Mouse (Mus musculus) right cerebral cortex, adult 2 months (tissue): ENCODE results near the gene Sgms1.

Source experiments
- DNase-seq, 2 experiments: peaks; one replicate each; pipeline ENCODE4 v3.0.0; 2021 to 2022; ENCODE audit warnings: low spot score in 2 of 2

Sgms1 gene

GRCm38 (mm10) chr19:32292782-32293776 is 96.4 kb downstream of the Sgms1 start:
- no peak for DNase-seq

DNA sequence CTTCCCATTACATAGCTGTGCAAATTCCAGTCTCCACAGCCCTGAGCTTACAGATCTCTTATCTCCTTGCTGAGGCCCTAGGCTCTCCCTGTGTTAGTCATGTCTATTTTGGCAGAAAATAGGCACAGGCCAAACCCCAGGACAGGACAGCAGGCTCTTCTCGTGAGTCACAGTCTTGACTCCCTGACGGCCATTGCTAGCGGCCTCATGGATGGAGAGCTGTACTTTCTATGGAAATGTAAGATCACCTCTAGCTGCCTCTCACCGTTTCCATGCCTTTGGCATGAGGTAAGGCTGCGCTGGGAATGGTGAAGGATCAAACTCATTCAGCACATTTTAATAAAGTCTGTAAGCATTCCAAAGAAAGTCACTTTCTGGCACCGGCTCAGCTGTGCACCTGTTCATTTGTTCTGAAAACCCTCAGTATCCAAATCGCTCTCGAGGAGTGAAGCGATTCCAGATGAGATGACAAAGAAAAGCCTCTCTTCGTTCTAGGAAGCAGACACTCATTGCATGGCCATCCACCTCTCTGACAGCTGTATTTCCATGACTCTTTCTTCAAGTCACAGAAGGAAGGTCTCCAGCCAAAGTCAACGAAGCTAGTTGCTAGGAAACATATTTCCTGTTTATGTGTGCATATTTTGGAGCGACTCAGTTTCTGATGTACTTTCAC is 97.3 kb downstream of the Sgms1 start:
- no peak for DNase-seq

GRCm38 (mm10) chr19:32291130-32291529 is 98.4 kb downstream of the Sgms1 start:
- no peak for DNase-seq

DNA sequence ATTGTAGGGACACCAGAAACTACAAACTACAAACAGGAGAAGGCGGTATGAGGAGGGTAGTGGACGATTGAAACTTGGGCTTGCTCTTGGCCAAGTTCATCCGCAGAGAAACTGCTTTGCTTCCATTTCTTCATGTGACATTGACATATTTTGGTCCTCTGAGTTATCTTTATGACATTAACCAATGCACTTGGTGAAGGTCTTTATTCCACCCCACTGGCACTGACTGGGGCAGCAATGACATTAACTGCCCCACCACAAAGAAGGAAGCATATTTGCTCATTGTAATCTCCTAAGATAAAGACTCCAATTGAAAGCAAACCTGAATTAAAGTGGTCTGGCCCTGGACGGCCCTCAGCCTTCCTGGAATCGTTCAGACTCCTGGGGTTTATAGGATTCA is 100.6 kb downstream of the Sgms1 start:
- DNase-seq = no peak

DNA sequence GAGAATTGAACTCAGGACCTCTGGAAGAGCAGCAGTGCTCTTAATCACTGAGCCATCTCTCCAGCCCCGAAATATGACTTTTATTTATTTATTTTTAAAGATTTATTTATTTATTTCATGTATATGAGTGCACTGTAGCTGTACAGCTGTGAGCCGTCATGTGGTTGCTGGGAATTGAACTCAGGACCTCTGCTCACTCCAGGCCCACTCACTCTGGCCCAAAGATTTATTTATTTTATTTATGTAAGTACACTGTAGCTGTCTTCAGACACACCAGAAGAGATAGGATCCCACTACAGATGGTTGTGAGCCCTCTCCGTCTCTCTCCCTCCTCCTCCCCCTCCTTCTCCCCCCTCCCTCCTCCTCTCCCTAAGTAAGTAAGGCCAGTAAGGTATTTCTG is 101.7 kb downstream of the Sgms1 start:
- DNase-seq = no peak

DNA sequence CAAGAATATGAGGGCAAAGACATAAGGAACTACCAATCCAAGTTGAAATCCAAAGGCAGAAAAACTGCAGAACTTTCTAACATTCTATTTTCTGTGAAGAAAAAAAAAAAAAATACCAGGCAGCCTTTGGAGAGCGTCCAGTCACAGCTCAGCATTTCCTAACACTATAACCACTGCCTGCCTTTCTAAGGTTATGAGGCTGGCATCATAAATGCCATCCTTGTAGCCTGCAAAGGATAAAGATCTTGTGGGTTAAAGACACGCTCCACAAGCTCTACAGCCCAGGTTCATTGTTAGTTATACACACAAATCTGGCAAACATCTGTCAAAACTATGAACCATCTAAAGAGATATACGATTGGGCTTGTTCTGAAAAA is 104.1 kb downstream of the Sgms1 start:
- no peak for DNase-seq

- no peak for DNase-seq
Observed at GRCm38 (mm10) chr19:32284681-32285454, 104.6 kb downstream of the Sgms1 start.

DNA sequence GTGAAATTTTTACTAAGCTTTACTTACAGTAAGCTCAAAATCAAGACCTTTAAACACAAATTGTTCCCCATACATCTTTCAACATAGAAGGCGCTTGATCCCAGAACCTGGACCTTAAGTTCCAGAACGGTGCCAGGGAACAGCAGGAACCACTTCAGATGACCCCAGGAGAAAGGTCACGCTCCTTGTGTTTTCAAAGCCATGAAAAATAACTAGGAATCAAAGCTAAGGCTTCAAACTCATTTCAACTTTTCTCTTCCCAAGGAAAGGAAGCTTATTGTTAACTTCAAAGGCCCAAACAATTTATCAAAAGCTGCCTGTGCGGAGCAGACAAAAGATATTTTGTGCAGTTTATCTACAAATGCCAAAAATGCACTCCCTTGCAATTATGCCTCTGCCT is 107.6 kb downstream of the Sgms1 start:
- no peak for DNase-seq

DNA sequence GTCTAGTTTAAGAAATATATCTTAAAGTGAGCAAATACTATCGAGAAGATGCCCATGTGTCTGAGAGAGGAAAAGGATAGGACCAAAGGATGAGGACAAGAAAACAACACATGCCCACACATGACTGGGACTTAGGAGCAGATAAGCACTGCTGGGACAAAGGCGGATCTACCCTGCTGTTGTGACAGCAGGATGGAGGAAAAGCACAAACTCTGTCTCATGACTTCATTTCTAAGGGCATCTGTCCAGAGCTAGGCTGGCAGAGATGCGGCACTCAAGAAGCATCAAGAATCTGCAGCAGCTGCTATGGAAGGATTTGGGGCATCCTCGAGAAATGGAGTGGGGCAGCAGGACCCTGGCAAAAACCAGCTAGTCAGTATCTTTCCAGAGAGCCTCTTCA is 109.1 kb downstream of the Sgms1 start:
- no peak for DNase-seq

DNA sequence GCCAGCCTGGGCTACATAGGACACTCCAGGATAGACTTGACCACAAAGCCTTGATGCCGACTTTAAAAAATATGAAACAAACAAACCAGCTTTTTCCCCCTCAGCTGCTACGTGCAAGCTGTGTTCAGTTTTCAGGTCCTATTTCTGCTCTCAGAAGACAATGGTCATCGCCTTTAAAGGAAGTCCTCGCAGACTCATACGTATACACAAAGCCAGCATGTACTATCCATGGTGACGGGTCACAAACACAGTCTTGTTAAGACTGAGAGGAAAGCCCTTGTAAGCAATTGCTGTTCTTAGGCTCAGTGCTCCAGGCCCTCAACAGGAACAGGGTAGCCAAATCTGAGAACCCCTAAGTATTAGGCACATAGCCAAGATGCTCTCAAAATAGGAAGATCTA is 110.1 kb downstream of the Sgms1 start:
- no peak for DNase-seq

DNA sequence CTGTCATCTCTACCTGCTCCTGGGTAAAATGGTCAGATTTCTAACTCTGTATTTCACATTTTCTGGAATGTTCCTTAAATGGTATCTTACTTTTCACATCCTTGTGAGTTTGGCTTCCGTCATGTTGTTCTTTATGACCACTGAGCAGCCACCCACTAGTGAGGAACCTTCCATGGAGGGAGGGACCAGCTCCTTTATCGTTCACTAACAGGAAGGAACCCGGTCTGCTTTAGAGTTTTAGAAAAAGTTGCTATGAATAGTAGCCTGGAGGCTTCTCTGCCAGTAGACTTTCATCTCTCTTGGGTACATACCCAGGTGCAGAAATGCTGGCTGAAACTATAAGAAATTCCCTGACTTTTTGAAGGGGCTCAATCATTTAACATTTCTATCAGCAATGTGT is 111.6 kb downstream of the Sgms1 start:
- no peak for DNase-seq

DNA sequence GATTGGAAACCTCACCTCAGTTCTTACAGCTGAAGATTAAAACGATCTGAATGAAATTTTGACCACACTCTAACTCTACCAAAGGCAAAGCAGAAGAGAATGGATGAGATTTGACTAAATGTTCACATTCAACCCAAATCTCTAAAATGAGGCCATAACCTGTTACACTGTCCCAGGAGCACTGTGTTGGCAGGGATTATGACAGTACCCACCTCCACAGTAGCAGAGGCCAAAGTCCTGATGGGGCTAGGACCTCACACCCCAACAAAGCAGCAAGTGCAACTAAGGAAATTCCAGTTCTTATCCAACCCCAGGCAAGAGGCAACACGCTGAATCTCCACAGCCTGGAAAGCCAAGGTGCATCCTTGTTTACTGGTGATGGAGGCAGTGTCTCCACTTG is 112.2 kb downstream of the Sgms1 start:
- no peak for DNase-seq

DNA sequence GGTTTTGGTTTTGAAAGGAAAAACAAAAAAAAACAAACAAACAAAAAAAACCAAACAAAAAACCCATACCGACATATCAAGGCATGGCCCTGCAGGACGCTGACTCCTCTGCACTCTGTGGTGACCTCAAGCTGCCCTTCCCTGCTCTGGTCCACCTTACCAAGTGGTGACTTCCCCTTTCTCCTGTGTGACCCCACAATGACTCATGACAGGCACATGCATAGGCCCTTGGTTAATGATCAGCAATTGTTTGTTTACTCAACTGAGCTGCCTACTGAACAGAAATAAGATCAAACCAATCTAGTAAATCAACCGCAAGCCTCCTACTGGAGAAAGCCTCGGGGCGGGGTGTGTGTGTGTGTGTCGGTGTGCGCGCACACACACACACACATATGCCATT is 112.7 kb downstream of the Sgms1 start:
- no peak for DNase-seq

DNA sequence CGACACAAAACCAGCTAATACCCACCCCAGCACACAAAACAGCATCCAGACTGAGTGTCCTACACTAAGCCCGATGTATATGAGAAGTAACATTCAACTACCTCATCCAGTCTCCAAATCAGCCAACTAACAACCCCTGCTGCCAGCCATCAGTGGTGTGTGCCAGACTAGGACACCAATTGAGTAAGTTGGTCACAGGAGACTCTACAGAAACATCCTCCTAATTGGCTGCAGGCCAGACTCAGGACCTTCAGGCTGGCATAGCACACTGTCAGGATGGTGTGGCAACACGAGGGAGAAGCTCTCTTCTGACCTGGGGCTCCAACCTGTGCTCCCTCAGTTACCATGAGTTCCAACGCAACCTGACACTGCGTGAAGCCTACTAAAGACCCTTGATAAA is 113.3 kb downstream of the Sgms1 start:
- no peak for DNase-seq

DNA sequence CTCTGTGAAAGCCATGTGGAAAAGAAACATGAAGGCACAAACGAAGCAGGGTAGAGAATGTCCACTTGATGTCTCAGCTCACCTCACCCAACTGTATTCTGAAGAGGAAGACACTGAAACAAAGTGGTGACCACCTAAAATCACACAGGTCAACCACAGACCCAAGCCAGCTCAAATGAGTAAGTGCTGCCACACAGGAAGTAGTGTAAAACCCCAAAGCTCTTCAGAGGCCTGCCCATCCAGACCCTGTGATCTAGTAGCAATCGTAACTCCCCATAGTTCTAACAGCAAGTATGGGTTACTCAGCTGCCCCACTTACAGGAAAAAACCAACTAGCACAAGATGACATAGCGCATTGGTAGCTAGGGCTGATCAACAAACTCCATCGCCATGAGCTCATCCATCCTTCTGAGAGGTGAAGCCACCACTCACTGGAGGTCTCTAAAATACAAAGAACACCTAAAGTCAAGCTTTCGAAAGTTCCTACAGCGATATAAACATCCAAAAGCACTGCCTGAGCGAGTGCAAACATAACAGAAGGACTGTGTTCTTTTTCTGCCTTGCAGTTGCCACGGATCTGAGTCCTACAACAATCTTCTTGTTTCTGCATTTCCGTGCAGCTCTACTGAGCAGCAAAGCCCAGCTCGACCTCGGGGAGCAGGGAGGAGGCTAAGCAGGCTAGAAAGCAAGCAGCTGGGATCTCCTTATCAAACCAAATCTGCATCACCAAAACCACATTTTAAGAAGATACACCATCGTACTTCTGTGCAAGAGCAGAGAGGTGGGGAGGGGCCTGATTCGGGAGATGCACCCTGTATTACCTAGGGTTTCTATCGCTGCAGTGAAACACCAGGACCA is 114.2 kb downstream of the Sgms1 start:
- no peak for DNase-seq

DNA sequence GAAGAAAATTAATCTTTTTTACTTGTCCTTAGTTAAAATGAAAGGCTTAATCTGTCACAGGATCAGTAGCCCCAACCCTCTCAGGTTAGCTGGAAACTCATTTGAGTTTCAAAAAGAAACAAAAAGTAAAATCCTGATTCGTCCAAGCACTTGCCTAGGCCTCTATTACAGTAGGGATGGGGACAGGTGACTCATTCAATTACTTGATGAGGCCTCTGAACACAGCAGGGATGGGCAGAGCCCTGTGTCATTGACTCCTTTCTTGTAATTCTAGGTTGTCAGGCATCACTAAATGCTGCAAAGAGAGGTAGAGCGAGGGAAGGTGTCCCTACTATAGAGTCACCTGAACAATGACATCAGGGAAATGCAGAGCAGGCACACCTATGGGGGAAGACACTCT is 115.4 kb downstream of the Sgms1 start:
- no peak for DNase-seq

DNA sequence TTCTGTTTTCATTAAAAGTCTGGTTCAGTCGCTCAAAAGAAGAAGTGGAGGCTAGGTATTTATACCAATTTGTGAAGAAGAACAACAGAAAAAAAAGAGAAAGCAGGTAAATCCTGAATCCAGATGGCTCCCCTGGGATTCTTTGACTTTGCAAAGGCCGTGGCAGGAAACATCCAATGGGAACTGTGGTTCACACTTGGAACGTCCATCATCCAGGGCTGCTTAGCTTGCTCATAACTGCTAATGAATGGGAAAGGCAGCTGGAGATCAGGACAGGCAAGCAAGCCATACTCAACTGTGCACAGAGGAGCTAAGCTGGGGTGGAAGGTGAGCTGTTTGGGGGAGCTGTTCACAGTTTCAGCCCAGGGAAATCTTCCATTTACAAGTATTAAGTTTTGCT is 115.8 kb downstream of the Sgms1 start:
- DNase-seq = no peak

GRCm38 (mm10) chr19:32272475-32273260 is 116.8 kb downstream of the Sgms1 start:
- DNase-seq = no peak

DNA sequence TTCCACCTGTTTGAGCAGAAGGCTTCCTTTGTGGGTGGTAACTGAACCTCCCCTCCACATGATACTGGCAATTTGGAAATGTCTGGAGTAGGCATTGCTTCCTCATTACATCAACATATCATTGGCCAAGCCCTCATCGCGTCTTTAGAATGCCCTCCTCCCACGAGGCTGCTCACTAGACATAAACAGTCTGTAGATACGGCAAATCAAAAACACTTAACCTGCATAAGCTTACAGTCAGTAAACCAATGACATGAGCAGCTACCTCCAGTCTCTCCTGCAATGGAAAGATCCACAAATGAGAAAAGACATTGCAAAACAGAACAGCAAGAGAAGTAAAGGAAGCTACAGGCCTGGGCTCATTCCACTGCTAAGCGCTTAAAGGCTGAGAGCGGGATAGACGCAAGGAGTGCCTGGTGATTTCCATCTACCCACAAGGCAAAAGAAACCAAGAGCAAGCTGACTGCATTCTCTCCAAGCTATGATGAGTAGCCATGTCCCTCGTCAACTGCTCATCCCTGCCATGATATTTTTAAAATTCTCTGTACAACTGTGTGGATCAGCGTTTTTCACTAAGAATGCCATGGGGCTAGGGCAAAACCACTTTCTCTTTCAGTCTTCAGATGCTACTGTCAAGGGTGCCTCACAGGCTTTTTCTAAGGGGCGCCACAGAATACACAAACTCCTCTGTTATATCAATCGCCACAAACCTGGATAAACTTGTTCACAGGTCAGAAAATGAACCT is 117.9 kb downstream of the Sgms1 start:
- no peak for DNase-seq

GRCm38 (mm10) chr19:32269844-32270176 is 119.7 kb downstream of the Sgms1 start:
- no peak for DNase-seq
